Mouse (Mus musculus) C2C12 (cell line): Measurements from ENCODE around the gene Lzts2. TPM values are rescaled to one million over a fixed set of nuclear protein-coding genes. Genes with fewer than 3 reads are reported as not detected.
A peak's percentile ranks its signal among the peaks of the same experiment; 100 is the strongest.

Experiments used
- H3K27me3 ChIP-seq: one replicate; pipeline ENCODE4 v1.6.1; 2011; ENCODE audit not compliant: control insufficient read depth, insufficient read depth, insufficient read length
- H3K36me3 ChIP-seq: one replicate; pipeline ENCODE4 v1.6.1; 2011; ENCODE audit not compliant: control insufficient read depth, insufficient read depth
- H3K4me3 ChIP-seq: one replicate; pipeline ENCODE4 v1.5.1; 2011; ENCODE audit warnings: mild to moderate bottlenecking, control low read depth; ENCODE audit not compliant: poor library complexity, insufficient read depth, severe bottlenecking
- H3K79me2 ChIP-seq: one replicate; pipeline ENCODE4 v1.6.1; 2011; ENCODE audit not compliant: control insufficient read depth, insufficient read depth
- H3K79me3 ChIP-seq: one replicate; pipeline ENCODE4 v1.6.1; 2011; ENCODE audit warnings: low read depth, control low read depth
- H3ac ChIP-seq: one replicate; pipeline ENCODE3; 2011; ENCODE audit warnings: low read depth; ENCODE audit not compliant: control insufficient read depth, insufficient read length
- CEBPB ChIP-seq: IDR thresholded peaks from one replicate; pipeline ENCODE4 v1.6.1; 2011; ENCODE audit warnings: low read depth, mild to moderate bottlenecking, control low read depth, moderate library complexity
- CTCF ChIP-seq: IDR thresholded peaks from one replicate; pipeline ENCODE4 v1.5.1; 2011; ENCODE audit not compliant: control insufficient read depth, insufficient read depth, insufficient read length
- FOSL1 ChIP-seq: IDR thresholded peaks from one replicate; pipeline ENCODE4 v1.8.0; 2011; ENCODE audit warnings: mild to moderate bottlenecking, low read length; ENCODE audit not compliant: poor library complexity, insufficient read depth, severe bottlenecking
- MAX ChIP-seq: IDR thresholded peaks from one replicate; pipeline ENCODE4 v1.6.1; 2011; ENCODE audit warnings: mild to moderate bottlenecking, control low read depth
- MYOD1 ChIP-seq: IDR thresholded peaks from one replicate; pipeline ENCODE4 v1.6.1; 2011; ENCODE audit warnings: low read depth; ENCODE audit not compliant: control insufficient read depth, insufficient read length
- MYOG ChIP-seq: IDR thresholded peaks from one replicate; pipeline ENCODE4 v1.6.1; 2011; ENCODE audit not compliant: control insufficient read depth, insufficient read length; ENCODE audit errors: extremely low read depth
- USF1 ChIP-seq: IDR thresholded peaks from one replicate; pipeline ENCODE4 v1.6.1; 2011; ENCODE audit warnings: low read depth, mild to moderate bottlenecking, control low read depth, moderate library complexity
- polyA plus RNA-seq: library from polyadenylated mRNA; unstranded; fragments of >200 nt; fragmentation: generic; extraction: Trizol; gene quantifications from one replicate; pipeline ENCODE4 v1.2.1, GENCODE M21; 2012; ENCODE audit warnings: missing spikeins

The Lzts2 gene
- polyA plus RNA-seq, 1 experiment, result 59.2 TPM

DNA sequence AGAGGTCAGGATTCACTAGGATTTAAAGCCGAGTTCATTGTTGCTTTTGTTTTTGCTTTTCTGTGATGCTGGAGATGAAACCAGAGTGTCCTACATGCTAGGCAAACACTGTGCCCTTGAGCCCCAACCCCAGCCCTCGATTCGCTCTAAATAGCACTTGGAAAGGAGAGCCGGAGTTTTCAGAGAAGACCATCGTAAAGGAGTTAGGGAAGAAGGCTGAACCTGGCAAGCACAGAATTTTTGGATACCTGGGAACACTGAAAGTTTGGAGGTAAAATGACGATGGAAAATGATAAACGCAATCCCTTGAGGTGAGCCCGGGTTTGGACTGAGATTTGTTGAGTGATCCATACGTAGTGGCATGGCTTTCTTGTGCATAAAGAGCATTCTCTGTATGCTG lies 25.9 kb upstream of the Lzts2 start:
- Histone ChIP-seq H3K27me3 (no peaks in the 10 kb centered on the region), H3K79me2 (no peaks in the 10 kb centered on the region), H3K36me3 (peaks cover 3% of the 10 kb centered on the region), H3ac (no peak overlapping the region), H3K79me3 (no peaks in the 10 kb centered on the region), H3K4me3 (no peak overlapping the region)
- TF ChIP-seq CTCF, result no peak

DNA sequence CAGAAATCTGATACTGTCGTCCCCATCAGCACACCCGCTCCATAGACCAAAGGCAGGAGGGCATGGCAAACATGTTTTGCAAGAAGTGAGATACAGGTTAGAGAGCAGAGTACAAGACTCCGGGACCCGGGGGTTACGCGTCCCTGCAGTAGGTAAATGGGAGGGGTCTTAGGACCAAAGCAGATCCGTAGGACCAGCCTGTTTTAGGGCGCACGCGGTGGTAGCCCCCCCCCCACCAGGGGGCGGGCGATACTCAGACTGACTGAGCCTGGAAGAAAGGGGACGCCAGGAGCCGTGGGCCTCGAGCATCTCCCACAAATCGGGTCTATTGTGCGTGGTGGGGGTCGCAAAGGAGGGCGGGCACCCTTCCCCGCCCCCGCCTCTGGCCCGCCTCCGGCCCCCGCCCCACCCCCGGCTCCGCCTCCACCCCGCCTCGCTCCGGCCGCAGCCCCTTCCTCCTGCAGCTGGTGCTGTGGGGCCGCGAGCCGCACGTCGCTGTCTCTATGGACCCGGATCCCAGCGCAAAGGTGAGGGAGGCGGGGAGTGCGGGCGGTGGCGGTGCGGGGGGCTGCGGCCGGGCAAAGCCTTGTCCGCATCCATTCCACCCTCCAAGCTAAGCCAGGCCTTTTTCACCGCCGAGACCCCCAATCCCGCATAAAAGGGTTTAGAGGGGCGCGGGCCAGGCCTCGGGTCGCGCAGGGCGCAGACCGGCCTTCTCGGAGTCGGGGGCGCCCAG lies 25.2 kb upstream of the Lzts2 start, which contains the start of gene Sema4g:
Sema4g (plus strand) TSS at position 271 of the 736 bp plus-strand sequence.
- Histone ChIP-seq H3K79me2 (no peaks in the 10 kb centered on the region), H3K4me3 (no peak within 1 kb of the TSS), H3ac (no peak within 1 kb of the TSS), H3K36me3 (no peaks in the 10 kb centered on the region), H3K27me3 (no peaks in the 10 kb centered on the region), H3K79me3 (no peaks in the 10 kb centered on the region)
- TF ChIP-seq FOSL1 (no peak), CTCF (peak; percentile 4)

DNA sequence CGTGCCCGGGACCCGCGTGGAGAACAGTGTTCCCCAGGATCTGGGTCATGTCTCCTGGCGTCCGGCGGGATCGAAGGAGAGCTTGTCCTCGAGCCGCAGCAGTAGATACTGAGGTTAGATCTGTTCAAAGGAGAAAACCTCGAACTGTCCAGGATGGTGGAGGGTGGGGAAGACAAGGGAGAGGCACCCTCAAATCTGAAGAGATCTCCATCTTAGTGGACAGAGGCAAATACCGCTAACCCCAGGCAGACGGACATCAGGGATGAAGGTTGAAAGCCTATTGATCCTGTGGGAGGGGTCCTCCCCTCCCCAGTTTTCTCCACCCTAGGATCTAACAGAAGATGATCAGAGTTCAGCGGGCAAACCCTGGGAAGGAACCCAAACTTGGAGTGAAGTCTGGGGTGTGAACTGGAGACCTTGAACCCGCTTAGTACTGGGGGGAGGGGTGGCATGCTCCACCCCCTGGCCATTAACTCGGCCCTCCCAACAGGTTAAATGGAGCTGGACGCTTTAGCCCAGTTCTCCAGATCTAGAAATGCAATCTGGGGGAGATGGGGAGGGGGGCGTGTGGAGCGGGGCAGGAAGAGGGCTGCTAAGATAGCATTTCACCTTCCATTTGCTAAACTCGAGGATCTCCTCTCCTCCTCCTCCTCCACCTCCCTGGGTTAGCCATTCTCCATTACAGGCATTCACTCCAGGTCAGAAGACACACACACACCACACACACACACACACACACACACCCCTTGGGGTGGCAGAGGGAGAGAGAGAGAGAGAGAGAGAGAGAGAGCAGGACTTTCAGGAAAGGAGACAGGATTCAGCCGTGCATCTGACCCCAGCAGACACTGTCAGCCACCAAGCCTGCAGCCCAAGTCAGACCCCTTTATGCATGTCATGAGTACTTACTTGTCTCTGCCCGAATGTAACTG lies 24.4 kb upstream of the Lzts2 start:
- Histone ChIP-seq H3K79me2 (no peaks in the 10 kb centered on the region), H3K4me3 (no peak overlapping the region), H3K79me3 (no peaks in the 10 kb centered on the region), H3K36me3 (no peaks in the 10 kb centered on the region), H3ac (no peak overlapping the region), H3K27me3 (no peaks in the 10 kb centered on the region)
- TF ChIP-seq CEBPB (no peak), MYOD1 (no peak), MAX (no peak), MYOG (no peak), USF1 (no peak), FOSL1 (no peak), CTCF (no peak)

DNA sequence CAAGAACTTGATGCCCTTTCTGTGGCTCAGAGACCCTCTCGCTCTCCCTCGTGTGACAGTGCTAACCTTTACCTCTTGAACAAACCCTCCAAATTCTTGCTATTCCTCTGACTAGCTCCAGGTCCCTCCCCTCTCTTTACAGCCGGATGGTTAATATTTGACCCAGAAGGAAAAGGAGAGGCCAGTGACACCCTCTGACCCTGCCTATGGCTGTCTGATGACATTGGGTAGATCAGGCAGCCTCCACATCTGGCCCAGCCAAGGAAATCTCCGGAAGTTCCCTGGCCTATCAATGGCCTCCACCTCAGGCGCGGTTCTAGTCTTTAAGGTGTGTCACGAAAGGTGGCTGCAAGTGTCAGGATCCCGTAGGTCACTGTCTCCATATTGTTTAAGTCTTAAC lies 23.2 kb upstream of the Lzts2 start:
- Histone ChIP-seq H3K79me2 (no peaks in the 10 kb centered on the region), H3K4me3 (no peak overlapping the region), H3ac (no peak overlapping the region), H3K27me3 (no peaks in the 10 kb centered on the region), H3K79me3 (no peaks in the 10 kb centered on the region), H3K36me3 (no peaks in the 10 kb centered on the region)
- TF ChIP-seq CTCF, result no peak
- no peak for TF ChIP-seq MAX
- no peak for TF ChIP-seq CEBPB
- TF ChIP-seq FOSL1, result no peak
- TF ChIP-seq USF1, result no peak
- TF ChIP-seq MYOG, result no peak
- no peak for TF ChIP-seq MYOD1

DNA sequence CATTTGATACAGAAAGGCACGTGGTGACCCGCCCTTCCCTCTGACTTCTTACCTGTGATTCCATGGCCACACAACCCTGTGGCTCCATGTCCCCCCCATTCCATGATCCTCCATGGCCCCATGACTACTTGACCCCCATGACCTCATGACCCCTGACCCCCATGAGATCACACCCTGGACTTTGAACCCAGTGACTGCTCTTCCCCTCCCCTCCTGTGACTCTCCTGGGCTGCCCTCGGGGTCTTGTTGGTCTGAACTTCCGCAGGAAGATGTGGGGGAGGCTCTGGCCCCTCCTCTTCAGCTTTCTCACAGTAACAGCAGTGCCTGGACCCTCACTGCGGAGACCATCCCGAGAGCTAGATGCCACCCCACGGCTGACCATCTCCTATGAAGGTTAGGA lies 22.0 kb upstream of the Lzts2 start:
- TF ChIP-seq MYOD1 (no peak), FOSL1 (no peak), CTCF (no peak), USF1 (no peak), MYOG (no peak), CEBPB (no peak), MAX (no peak)
- Histone ChIP-seq H3ac (no peak overlapping the region), H3K36me3 (no peaks in the 10 kb centered on the region), H3K79me2 (no peaks in the 10 kb centered on the region), H3K4me3 (no peak overlapping the region), H3K79me3 (no peaks in the 10 kb centered on the region), H3K27me3 (no peaks in the 10 kb centered on the region)

DNA sequence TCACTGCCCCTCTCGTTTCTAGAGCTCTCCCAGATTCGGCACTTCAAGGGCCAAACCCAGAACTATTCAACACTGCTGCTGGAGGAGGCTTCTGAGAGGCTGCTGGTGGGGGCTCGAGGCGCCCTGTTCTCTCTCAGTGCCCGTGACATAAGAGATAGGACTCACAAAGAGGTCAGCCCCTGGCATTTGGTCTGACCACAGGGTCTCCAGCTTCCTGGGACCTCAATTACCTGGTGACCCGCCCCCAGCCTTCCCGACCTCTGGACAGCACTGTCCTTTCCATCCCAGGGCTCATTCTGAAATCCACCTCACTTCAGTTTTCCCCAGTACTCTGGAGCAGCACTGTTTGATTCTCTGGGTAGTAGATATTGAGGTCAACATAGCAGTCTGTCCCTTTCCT lies 21.5 kb upstream of the Lzts2 start:
- no peaks in the 10 kb centered on the region for H3K36me3 ChIP-seq

More for the DNA sequence above, 21.5 kb upstream of the Lzts2 start:
- no peaks in the 10 kb centered on the region for H3K27me3 ChIP-seq
- no peaks in the 10 kb centered on the region for H3K79me2 ChIP-seq
- no peaks in the 10 kb centered on the region for H3K79me3 ChIP-seq
- H3K4me3 ChIP-seq, result no peak overlapping the region
- no peak overlapping the region for H3ac ChIP-seq
- no peak for TF ChIP-seq MAX
- TF ChIP-seq MYOD1, result no peak
